Mouse (Mus musculus) mouse trophoblast stem cell (cell line): Measurements from ENCODE around the gene Chmp6.

Experiments used
- in situ Hi-C, 2 experiments: fragments of 300-500 bp; cut with MseI, MboI; formaldehyde crosslinking; loops; 2 replicates in 1 of 2; 3 replicates in 1 of 2; pipeline ENCODE4 v1.15.1; 2025

The Chmp6 gene

GRCm38 (mm10) chr11:119958856-119959255, 45.6 kb downstream of the Chmp6 start:
- in situ Hi-C loops = no loop called here

- in situ Hi-C loops = no loop called here
These were observed 46.5 kb downstream of the Chmp6 start for GRCm38 (mm10) chr11:119959714-119960113.

- in situ Hi-C loops = no loop called here
These were observed 47.4 kb downstream of the Chmp6 start for GRCm38 (mm10) chr11:119960671-119961070.

- in situ Hi-C loops = no loop called here
These were observed 48.3 kb downstream of the Chmp6 start for GRCm38 (mm10) chr11:119961511-119961910.

- in situ Hi-C loops = no loop called here
These were observed 51.8 kb downstream of the Chmp6 start for GRCm38 (mm10) chr11:119965053-119965452.

- in situ Hi-C loops = no loop called here
These were observed 53.1 kb downstream of the Chmp6 start for GRCm38 (mm10) chr11:119966294-119966693.

- in situ Hi-C loops = no loop called here
These were observed 54.2 kb downstream of the Chmp6 start for GRCm38 (mm10) chr11:119967401-119967800.

- in situ Hi-C loops = no loop called here
These were observed 54.7 kb downstream of the Chmp6 start for GRCm38 (mm10) chr11:119967892-119968291.
